Mouse (Mus musculus) heart, embryonic 11.5 days (tissue): ENCODE results near the gene Itgb1bp1. TPM values are rescaled to one million over a fixed set of nuclear protein-coding genes. Genes with fewer than 3 reads are reported as not detected.

Experiments
- ATAC-seq: fragments of 200-750 bp; cut with Nextera tagmentation; replicated peaks from 2 replicates; pipeline ENCODE4 v1.8.0; 2017; ENCODE audit warnings: moderate library complexity; ENCODE audit not compliant: insufficient number of reproducible peaks, low FRiP score, low TSS enrichment
- H3K27ac ChIP-seq: fragments of 300-500 bp; sonication (generic); 2 replicates; pipeline ENCODE4 v1.5.1; 2014; ENCODE audit warnings: mild to moderate bottlenecking, low read depth, low read length
- H3K27me3 ChIP-seq: fragments of 300-500 bp; sonication (generic); 2 replicates; pipeline ENCODE4 v1.6.1; 2014; ENCODE audit warnings: mild to moderate bottlenecking, low read length, mixed read lengths; ENCODE audit not compliant: control insufficient read depth, insufficient read depth
- H3K36me3 ChIP-seq: fragments of 300-500 bp; sonication (generic); 2 replicates; pipeline ENCODE4 v1.6.1; 2014; ENCODE audit warnings: mild to moderate bottlenecking, low read length, moderate library complexity, mixed read lengths; ENCODE audit not compliant: control insufficient read depth, insufficient read depth
- H3K4me1 ChIP-seq: fragments of 300-500 bp; sonication (generic); 2 replicates; pipeline ENCODE4 v1.6.1; 2014; ENCODE audit warnings: low read length; ENCODE audit not compliant: control insufficient read depth, insufficient read depth
- H3K4me2 ChIP-seq: fragments of 300-500 bp; sonication (generic); 2 replicates; pipeline ENCODE4 v1.6.1; 2014; ENCODE audit warnings: mild to moderate bottlenecking, moderate library complexity
- H3K4me3 ChIP-seq: fragments of 300-500 bp; sonication (generic); 2 replicates; pipeline ENCODE4 v1.5.1; 2014; ENCODE audit warnings: low read depth, low read length
- H3K9ac ChIP-seq: fragments of 300-500 bp; sonication (generic); 2 replicates; pipeline ENCODE4 v1.6.1; 2014; ENCODE audit warnings: mild to moderate bottlenecking, low read depth, low read length, moderate library complexity
- H3K9me3 ChIP-seq: fragments of 300-500 bp; sonication (generic); replicated peaks from 2 replicates; pipeline ENCODE4 v1.6.1; 2016; ENCODE audit warnings: low read length; ENCODE audit not compliant: control insufficient read depth
- WGBS: fragments of 180-500 bp; shearing (Covaris S2); extraction: QIAGEN DNeasy Blood & Tissue Kit; methylation state at CpG from one replicate; pipeline ENCODE4 v1.1.7; 2014; ENCODE audit not compliant: insufficient replicate concordance; 5-methylcytosine and 5-hydroxymethylcytosine counted together
- polyA plus RNA-seq: library from polyadenylated mRNA; unstranded; fragments of >200 nt; fragmentation: Nextera tagmentation; extraction: Ambion mirVana; gene quantifications from 2 replicates; pipeline ENCODE4 v1.2.1, GENCODE M21; 2014

Gene Itgb1bp1
- polyA plus RNA-seq, 1 experiment from 2014 or later, result 41.6 TPM

DNA sequence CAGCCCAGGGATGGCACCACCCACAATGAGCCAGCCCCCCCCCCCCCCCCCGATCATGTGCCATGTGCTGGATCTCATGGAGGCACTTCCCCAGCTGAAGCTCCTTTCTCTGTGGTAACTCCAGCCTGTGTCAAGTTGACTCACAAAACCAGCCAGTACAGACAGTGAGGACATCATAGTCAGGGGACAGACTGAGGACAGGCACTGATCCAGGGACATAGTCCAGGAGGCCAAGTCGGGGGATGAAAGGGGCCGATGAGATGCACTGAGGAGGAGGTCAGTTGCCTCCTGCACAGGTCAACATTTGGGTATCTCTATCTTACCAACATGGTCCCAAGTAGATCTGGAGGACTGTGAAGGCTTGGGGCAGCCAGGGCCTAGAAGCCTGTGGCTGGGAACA is 90.6 kb downstream of the Itgb1bp1 start:
- Histone ChIP-seq H3K4me3 (no peak overlapping the region), H3K27me3 (no peaks in the 10 kb centered on the region), H3K9ac (no peak overlapping the region), H3K27ac (no peak overlapping the region), H3K4me2 (no peak overlapping the region), H3K4me1 (peaks cover 5% of the 10 kb centered on the region), H3K9me3 (no peaks in the 10 kb centered on the region), H3K36me3 (0 out of 2 replicates have a peak, but pooled peaks cover 2% of the 10 kb centered on the region)
- 91% methylated on average over 3 of the region's 3 CpGs for WGBS
- no peak for ATAC-seq

DNA sequence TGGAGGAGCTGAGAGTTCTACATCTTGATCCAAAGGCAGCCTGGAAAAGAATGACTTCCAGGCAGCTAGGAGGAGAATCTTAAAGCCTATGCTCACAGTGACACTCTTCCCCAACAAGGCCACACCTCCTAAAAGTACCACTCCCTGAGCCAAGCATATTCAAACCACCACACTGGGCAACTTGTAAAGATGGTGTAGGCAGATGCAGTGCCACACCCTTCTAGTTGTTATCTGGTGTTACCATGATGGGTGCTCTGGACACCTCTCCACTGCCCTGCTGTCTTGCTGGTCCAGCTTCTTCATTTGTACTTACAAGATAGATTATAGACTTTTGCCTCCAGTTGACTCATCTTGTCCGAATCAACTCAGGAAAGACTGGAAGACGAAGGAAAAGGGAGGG is 94.5 kb downstream of the Itgb1bp1 start:
- no peak overlapping the region for H3K4me3 ChIP-seq
- 0 out of 2 replicates have a peak, but pooled peaks cover 2% of the 10 kb centered on the region for H3K36me3 ChIP-seq
- H3K4me2 ChIP-seq, result no peak overlapping the region
- H3K27me3 ChIP-seq, result no peaks in the 10 kb centered on the region
- H3K4me1 ChIP-seq, result no peaks in the 10 kb centered on the region
- no peaks in the 10 kb centered on the region for H3K9me3 ChIP-seq
- WGBS, result 75% methylated on average over 2 of the region's 2 CpGs
- H3K9ac ChIP-seq, result no peak overlapping the region
- no peak for ATAC-seq
- no peak overlapping the region for H3K27ac ChIP-seq

Other genes with a start within 250 kb of the Itgb1bp1 start
- 80.7 and 88.5 TPM in 2 replicates for gene Cpsf3, start 893 bp downstream of the Itgb1bp1 start, polyA plus RNA-seq
- 42.9 and 50.2 TPM in 2 replicates for gene Iah1, start 30.1 kb upstream of the Itgb1bp1 start, polyA plus RNA-seq
- 28.7 and 36.0 TPM in 2 replicates for gene Adam17, start 87.3 kb upstream of the Itgb1bp1 start, polyA plus RNA-seq
- 608 and 623 TPM in 2 replicates for gene Ywhaq, start 131.4 kb upstream of the Itgb1bp1 start, polyA plus RNA-seq